Mouse (Mus musculus): ENCODE data around the gene Zbtb1.

GRCm38 (mm10) chr12:76326437-76327220 lies 43.4 kb upstream of the Zbtb1 start:
- no peak for TF ChIP-seq POLR2A (IDR thresholded peaks at IDR 0.05; ENCODE audit: insufficient read depth, low read depth, low read length)
- no peak for TF ChIP-seq CTCF (IDR thresholded peaks at IDR 0.05)
